Mouse (Mus musculus): ENCODE results near the gene Sytl4.

DNA sequence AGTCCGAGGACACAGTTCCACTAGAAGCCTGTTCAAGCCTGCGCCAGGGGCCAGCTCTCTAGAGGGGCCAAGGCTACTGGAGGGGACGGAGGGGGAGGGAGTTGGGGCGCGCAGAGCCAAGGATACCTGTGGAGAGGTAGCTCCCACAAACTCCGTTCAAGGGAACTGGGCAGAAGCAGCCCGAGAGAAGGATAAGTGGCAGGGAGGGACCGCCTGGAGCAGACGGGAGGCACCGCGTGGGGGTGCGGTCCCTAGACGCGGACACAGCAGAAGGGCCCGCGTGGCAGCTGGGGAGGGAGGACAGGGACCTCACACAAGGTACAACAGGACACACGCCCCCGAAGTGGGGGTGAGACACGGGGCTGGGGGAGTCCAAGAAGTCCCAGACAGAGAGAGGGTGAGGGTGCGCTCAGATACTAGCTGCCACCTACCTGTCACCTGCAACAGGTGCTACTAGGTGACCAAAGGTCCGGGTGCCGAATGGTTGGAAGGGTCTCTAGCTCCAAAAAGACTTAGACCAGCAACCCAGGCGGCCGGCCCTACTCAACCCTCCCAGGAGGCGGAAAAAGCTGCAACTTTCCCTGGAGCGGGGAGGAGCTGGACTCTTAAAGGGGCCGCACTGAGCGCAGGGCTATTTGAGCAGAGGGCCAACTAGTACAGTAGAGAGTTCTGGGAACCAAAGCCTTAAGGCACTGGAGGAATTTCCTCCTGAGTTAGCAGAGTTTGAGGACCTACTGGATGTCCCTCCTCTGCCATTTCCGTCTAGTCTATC, at the start of gene Sytl4:
- TF ChIP-seq CTCF (IDR thresholded peaks at IDR 0.05; ENCODE audit: low read depth) (no peak), EP300 (optimal IDR thresholded peaks at IDR 0.05) (no peak)
